Mouse (Mus musculus) cerebellum, postnatal 36 days (tissue): ENCODE measurements around the gene Rbfox3.
A peak's percentile ranks its signal among the peaks of the same experiment; 100 is the strongest.

Experiments
- DNase-seq, 2 experiments: peaks; one replicate each; pipeline ENCODE4 v3.0.0; 2021 to 2022; ENCODE audit warnings: mixed read lengths in 2 of 2

Rbfox3 gene

DNA sequence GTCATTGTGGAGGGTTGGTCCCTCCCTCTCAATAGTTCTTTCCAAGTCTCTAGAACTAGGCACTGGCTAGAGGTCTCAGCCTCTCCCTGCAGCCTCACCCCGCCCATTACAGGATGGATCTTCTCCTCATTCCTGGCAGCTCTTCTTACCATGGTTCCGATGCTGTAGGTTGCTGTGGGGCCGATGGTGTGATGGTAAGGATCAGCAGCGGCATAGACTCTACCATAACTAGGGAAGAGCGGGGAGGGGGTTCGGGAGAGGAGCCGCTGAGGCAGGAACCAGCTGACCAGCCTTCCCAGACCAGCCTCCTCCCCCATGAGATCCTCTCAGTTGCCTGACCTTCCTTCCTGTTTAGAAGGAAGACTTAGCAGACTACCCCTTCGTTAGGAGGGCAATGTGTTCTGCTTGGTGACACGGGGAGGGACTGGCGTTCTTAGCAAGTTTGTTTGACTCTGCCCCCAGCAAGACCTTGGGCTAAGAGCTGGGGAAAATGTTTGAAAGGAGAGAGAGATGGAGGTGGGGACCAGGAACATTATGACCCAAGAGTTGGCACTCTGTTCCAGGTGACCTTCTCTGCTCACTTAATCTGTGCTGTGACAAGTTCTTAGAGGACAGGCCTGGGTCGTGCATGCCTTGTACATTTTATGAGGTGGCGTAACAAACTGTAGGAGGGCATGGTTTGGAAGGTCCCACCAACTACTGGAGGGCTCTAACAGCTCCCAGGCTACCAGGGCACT lies 417.2 kb downstream of the Rbfox3 start:
- no peak for DNase-seq

DNA sequence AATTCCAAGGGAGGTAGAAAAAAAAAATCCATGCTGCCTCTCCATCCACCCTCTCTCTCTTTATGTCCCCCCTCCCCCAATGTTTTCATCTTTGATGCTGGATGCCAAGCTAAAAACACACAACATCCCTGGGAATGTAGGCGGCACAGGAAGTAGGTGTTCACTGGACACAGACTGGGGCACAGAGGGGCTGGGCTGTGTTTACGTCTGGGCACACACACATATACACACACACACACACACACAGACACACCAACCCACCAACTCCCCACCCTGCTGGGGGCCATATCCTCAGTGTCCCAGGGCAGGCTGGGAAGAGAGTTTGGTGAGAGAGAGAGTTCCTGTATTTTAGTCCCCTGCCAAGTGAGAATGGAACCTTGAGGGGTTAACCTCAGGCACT lies 417.9 kb downstream of the Rbfox3 start:
- no peak for DNase-seq

DNA sequence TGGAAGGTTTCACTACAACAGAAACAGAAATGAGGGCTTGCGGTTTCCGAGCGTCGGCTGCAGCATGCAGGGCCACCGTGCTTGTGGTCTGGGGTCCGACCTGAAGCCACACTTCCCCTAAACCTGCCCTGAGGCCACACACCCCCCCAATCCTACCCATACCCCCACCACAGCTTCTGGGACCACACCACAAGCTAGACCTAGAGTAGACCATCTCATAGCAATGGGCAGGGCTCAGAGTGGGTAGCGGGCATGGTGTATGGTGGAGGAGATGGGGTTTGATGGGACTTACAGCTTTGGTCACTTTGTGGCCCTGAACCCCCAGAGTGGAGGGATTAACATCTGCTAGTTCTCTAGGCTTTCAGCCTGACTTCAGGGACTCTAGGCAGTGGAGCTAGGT lies 420.2 kb downstream of the Rbfox3 start:
- no peak for DNase-seq

DNA sequence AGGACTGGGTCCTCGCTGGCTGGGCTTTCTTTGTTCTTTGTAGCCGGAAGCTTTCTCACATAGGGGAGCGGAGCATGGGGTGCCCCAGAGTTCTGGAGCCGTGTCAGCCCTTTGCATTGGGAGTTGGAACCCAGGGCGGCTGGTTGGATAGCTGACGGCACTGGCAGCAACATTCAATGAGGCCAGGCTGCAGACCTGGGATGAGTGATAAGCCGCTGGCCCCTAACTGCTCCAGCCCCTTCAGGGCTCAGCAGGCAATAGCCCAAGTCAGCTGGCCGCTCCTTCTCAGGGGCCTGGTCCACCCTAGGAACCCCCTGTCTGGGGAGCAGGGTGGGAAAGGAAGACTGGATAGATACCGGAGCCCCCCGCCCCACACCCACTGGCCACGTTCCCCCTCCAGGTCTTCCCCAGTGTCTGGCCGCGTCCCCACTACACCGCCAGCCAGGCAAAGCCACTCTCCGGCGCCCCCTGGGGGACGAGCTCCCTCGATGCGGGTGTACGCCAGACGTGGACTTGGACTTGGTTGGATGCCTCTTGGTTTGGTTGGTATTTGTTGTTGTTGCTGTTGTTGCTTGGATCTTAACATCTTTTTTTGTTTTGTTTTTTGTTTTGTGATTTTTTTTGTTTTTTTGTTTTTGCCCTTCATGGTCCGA lies 420.7 kb downstream of the Rbfox3 start:
- DNase-seq = peak; percentile 66 to 76

DNA sequence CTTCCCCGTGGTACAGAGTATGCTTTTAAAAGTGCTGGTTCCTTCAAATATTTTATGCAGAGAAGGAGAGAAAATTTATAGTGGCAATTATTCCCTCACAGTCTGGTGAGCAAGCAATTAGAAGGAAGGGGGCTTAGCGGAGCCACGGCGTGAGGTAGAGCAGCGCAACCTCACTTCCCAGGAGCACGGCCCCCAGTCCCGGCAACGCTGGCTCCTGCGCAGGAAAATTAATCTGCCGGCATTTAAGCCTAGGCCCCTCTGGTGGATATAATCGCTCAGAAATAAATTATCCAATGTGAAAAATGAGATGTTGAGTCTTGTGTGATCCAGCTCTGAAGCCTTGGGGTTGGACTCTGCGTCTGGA lies 422.5 kb downstream of the Rbfox3 start:
- DNase-seq = peak in 1 of 2 experiments; percentile 2

DNA sequence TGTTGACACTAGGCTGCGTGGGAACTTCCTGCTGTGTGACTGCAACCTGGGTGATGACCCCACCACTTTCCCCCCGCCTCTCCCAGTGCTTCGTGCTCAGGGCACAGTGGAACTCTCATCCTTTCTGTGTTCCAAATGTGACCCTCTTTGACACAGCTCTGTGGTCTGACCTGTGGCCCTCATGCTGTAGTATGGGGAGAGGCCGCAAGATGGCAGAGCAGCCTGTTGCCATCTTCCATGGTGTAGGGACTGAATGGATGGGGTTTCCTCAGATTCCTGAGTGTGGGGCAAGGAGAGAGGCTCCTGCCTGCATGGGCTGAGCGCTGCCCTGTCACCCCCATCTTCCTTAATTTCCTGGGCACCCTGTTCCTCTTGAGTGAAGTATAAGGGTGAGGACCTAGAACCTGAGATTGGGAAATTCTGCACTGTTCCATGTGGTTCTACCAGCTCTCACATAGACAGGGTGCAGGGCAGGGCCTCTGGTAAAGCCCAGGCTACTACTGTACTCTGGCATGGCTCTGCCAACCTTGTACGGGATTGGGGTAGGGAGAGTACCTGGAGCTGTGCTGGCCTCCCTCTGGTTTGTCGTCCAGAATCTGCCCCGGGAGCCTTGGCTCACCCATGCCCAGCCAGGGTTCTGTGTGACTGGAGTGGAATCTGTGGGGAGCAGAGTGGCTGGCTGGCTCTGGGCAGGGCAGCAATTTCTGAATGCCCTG lies 423.0 kb downstream of the Rbfox3 start:
- peak; percentile 53 to 58 for DNase-seq

DNA sequence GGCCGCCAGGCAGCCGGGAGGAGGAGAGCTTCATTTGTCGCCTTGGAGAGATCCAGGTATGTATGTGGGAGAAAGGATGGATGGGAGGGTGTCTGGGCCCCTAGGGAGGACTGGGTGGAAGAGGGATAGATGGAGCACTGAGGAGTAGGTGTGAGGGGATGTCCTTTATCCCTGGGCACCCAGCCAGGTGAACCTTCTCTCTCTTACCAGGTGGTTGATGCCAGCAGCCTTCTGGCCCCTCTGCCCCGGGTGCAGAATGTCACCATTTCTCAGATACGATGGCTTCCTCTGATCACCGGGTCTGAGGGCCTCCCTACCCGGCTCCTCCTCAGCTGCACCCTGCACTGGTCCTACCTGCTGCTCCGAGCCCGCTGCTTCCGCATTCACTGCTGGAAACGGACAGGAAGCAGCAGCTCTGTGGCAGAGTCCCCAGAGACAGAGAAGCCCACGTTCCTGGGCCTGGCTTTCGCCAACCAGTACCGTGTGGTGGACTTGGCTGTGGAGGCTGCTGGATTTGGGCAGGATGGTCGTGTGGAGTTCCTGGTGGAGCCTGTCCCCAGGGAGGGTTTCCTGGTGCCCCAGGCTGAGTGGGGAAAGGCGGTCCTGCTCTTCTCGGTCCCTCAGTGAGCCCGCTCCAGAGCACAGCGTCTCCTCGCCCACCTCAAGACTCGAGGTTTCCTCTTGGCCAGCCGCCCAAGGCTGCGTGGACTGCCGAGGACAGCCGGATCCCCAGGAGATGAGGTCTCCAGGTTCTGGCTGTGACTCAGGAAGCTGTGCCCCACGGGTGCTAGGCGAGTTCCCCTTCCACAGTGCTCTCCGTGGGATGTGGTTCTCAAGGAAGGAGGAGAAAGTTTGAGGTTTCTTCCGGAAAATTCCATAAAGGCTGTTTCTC lies 424.3 kb downstream of the Rbfox3 start:
- DNase-seq = peak in 1 of 2 experiments; percentile 34

DNA sequence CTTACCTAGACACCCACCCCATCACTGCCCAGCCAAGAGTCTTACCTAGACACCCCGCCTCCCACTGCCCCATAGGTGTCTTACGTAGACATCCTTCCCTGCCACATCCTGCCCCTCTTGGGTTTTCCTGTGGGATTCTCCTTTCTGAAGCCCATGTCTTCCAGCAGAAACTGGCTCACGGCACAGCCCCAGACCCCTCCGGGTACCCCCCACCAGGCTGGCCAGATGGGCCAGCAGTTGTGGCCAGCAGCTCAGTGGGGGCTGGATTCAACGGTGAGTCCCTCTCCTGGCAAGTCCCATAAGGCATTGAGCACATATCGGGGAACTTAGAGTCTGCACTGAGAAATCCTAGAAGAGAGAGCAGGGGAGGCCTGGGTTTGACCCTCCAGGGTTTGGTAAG lies 425.1 kb downstream of the Rbfox3 start:
- DNase-seq = peak in 1 of 2 experiments; percentile 10

DNA sequence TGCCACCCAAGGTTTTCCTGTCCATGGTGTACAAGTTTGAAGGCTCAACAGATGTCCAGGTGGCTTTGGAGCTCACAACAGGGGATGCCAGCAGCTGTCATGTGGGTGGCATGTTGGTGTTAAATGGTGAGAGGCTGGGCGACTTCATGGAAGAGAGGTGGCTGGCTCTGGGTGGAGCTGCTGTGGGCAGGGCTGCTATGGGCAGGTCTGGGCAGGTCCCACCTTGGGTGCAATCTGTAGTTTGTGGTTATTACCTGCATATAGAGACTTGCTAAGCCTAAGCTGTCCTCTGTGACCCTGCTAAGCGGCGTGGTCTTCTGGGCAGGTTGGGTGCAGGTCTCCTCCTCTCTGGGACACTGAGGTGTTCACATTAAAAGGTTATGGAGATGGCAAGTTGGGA lies 425.6 kb downstream of the Rbfox3 start:
- DNase-seq = peak in 1 of 2 experiments; percentile 3

DNA sequence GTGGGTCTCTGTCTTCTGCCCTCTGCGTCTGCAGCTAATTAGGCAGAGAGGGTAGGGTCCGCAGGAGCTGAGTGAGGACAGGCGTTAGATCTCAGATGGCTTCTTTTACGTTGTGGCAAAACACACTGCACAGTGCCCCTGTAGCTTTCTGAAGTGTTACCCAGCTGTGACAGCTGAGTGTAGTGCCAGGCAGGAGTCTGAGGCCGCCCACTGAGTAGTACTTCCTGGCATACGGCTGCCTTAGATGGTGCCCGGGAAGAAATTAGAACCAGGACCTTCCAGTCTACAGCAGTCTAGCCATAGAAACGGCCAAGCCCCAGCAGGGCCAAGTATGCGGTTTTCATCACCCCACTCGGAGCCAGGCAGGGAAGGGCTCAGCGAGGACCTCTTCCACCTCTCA lies 426.1 kb downstream of the Rbfox3 start:
- DNase-seq = peak in 1 of 2 experiments; percentile 12

DNA sequence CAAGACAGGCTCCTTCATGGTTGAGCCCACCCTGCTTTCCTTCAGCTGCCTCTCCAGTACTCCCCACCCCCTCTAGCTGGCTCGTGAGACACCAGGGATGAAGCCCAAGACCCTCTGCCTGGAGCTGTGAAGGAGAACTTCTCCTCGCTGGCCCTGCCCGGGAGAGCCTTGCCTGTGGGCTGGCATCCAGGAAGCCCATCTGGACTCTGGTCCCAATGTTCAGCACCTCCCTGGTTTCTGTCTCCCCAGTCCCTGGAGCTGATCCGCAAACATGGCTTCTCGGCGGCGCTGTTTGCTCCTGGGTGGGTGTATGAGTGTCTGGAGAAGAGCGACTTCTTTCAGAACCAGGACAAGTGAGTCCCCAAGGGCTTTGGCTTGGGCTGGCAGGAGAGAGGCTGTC lies 427.2 kb downstream of the Rbfox3 start:
- DNase-seq = peak; percentile 59 to 73

DNA sequence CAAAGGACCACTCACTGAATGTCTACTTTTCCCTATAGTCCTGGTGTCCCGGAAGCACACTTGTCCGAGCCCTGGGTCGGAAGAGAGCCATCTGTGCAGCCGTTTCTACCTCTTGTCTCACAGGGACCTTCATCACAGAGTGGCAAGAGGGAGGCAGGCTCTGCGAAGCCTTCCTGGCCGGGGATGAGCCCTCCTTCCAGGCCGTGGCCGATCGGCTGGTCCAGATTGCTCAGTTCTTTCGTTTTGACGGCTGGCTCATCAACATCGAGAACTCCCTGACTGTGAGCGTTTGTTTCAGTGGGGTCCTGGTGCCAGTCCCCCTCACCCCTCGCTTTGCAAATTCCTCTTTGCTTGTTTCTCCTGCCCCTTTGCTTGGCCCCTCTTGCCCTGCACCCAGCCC lies 429.6 kb downstream of the Rbfox3 start:
- DNase-seq = no peak

DNA sequence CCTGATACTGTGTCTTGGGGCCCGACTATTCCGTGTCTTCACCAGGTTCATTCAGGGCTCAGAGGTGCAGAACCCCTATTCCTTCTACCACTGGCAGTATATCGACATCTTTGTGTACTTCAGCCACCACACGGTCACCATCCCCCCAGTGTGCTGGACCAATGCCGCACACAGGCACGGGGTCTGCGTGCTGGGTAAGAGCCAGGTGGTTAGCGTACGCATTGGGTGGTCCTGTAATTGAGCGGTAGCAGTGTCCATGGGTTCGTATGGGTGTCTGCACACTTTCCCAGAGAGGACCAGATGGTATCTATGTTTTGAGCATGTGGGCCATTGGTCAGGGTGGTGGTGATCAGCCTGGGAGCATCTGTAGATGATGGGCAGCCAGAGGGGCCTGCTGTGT lies 430.2 kb downstream of the Rbfox3 start:
- no peak for DNase-seq

DNA sequence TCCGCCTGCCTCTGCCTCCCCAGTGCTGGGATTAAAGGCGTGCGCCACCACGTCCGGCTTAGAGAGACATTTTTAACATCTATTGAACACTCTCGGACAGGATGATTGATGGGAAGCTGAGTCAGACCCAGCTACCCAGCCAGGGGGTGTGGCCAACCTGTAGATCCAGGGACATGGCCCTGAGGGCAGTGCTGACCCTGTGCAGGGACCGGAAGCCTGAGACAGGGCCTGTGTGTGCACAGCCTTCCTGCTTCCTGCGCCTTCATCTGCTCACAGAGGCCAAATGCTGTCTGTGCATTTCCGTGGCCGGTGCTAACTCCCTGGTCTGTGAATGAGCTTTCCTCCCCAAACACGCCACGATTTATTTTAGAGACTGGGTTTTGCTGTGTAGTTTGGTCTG lies 431.6 kb downstream of the Rbfox3 start:
- no peak for DNase-seq

DNA sequence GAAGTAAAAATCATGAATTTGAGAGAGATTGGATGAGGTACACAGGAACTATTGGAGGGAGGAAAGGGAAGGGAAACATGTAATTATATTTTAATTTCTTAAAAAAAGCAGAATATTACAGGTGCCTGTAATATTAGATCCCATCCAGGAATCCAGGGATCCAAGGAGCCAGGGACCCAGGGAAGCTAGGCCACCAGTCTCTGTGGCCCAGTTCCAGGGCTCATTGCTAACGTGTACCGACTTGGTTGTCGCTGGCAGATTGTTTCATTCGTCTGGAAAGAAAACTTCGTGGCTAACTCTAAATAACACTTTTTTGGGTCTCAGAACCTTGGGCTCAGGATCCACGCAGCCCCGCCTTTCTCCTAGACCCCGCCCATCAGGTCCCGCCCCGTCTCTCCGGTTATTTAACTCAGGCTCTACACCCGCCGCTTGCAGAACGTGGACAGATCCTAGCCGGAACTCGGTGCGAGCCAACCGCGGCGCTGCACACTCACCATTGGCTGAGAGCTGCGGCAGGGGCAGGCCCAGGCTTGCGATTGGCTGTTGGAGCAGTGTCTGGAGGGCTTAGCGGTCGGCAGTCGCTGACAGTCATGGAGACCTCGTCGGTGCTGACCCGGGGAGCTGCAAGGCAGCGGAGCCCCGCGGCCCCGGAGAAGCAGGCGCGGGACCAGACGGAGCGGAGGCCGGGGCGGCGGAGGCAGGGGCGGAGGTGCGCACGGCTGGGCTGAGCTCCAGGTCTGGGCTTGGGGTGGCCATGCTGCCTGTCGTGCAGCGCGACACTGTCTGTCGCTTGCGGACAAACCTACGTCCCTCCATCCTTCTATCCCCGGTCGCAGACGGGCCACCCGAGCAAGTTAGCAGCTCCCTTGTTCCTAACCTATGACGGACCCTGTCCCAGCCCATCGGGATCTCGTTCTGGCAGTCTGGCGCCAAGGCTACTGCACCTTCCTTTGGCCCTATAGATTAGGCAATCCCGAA lies 434.7 kb downstream of the Rbfox3 start, which contains the start of gene Engase:
TSS of gene Engase (plus strand) at position 434 of the 978 bp plus-strand sequence.
- DNase-seq = peak; percentile 95

DNA sequence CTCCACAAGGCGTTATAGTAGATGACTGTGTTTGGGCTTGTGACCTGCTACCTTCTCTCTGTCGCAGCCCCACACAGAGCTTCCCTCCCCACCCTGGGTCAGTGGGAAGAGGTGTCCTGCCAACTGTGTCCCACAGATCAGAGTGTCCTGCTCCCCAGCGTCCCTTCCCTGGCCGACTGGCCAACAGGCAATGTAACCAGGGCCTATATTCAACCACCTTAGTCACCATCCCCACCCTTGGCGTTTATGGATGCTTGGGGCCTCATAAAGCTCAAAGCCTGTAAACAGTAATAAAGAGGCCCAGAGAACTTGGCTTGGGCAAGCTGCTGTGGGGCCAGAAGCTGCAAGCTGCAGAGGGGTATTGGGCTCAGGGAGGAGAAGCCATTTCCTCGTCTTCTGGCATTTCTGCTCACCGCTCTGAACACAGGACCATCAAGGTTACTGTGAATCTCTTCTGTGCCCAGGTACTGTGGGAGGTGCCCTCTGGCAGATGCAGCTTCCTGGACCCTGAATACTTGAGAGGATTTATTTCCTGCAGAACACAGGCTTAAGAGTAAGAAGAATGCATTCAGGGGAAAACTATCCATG lies 435.8 kb downstream of the Rbfox3 start:
- DNase-seq = no peak

DNA sequence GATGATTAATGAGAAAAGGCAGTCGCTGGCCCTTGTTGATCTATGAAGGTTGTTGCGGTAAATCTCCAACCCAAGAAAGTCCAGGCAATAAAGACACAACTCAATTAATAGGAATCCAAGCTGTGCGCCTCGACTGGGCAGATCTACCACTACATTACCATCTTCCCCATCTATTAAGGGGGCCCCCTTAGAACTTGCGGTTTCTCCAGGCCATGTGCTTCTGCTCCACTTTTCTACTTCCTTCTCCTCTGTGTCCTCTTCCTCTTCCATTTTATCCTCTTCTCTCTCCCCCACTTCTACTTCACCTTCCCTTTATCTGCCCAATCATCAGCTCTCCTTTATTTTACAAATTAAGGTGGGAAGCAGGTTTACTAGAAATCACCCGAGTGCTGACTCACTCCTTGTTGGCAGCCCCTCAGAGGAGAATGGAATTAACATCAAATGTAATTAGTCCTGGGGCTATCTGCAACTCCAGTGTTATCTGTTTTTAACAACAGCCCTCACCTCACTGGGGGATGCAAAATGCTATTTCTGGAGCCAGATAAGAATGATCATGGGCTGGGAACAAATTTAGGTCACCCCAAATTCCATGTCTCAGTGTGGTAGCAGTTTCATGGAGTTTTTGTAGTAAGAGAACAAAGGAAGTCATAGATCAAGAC lies 437.4 kb downstream of the Rbfox3 start:
- no peak for DNase-seq

DNA sequence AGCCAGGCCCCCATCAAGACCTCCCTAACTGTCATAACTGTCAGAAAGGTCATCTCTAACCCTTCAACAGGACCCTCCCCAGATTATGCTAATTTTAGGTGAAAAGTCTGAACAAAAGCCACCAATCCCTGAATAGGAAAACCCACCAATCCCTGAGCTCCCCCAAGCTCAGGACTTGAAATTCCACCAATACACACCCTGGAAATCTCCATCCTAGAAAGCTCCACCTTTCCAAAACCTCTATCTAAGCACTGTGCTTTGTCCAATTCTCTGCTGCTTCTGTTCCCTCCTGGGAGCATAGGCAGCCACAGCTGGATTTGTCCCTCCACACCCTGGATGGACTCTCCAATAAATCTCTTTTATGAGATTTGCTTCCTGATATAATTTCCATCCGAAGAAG lies 438.2 kb downstream of the Rbfox3 start:
- DNase-seq = no peak

DNA sequence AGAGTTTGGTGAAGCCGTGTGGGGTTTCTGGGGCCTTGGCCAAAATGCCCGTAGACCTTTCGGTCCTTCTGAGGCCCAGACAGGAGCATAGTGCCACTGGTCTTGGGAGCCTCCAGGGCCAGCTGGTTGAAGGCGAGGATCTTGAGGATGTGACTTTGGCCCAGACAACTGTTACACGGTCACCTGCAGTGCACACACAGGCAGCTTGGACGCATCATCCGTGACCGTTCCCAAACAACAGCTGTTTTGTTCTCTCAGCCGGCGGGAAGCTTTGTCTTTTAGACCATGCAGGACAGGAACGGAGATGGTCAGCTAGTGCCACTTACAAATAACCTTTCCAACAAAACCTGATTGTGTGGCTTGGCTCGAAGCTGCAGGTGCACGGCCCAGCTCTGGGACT lies 439.7 kb downstream of the Rbfox3 start:
- no peak for DNase-seq

DNA sequence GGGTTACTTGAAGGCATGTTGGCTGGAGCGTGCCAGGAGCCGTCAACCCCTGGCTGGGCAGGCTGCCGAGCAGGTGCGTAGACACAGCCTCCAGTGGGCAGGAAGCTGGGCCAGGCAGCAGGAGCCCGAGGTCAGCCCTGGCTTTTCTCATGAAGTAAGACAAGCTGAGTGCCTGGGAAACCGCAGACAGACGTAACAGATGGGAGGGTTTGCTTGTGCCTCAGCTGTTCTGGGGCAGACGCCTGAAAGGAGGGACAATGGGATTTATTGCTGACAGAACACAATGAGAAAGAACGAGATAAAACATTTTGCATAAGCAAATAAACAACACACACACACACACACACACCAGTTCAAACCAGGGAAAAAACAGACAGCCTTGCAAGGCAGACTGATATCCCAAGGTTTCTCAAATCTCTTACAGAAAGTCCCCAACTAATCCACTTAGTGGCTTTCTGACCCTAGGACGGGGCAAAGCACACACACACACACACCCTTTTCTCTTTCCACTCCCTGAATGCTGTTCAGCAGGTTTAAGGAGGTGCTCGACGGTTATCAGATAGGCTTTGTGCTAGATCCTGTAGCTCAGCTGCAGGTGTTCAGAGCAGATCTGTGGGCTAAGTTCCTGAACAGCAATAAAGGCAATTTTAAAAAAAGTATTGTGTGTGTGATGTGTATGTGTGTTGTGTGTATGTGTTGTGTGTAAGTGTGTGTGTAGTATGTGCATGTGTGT lies 441.0 kb downstream of the Rbfox3 start:
- no peak for DNase-seq
